Mouse (Mus musculus) heart, embryonic 12.5 days (tissue): ENCODE measurements at regions not wholly inside any gene's neighbourhood (a gene's known extent, or its start where the extent isn't known, plus 50 kb on each side); places are given as distances from the start of the nearest gene placed in this dataset.

Experiments used
- ATAC-seq: fragments of 200-750 bp; cut with Nextera tagmentation; 2 replicates; pipeline ENCODE4 v1.8.0; 2017; ENCODE audit warnings: moderate TSS enrichment, moderate library complexity; ENCODE audit not compliant: insufficient number of reproducible peaks, low FRiP score
- H3K27ac ChIP-seq: fragments of 300-500 bp; sonication (generic); 2 replicates; pipeline ENCODE4 v1.5.1; 2016; ENCODE audit warnings: mild to moderate bottlenecking, moderate library complexity; ENCODE audit not compliant: poor library complexity, severe bottlenecking
- H3K27me3 ChIP-seq: fragments of 300-500 bp; sonication (generic); replicated peaks from 2 replicates; pipeline ENCODE4 v1.6.1; 2016; ENCODE audit warnings: mild to moderate bottlenecking, moderate library complexity
- H3K36me3 ChIP-seq: fragments of 300-500 bp; sonication (generic); 2 replicates; pipeline ENCODE4 v1.6.1; 2016; ENCODE audit warnings: mild to moderate bottlenecking, moderate library complexity
- H3K4me1 ChIP-seq: fragments of 300-500 bp; sonication (generic); replicated peaks from 2 replicates; pipeline ENCODE4 v1.6.1; 2016; ENCODE audit warnings: mild to moderate bottlenecking
- H3K4me2 ChIP-seq: fragments of 300-500 bp; sonication (generic); 2 replicates; pipeline ENCODE4 v1.6.1; 2016; ENCODE audit warnings: mild to moderate bottlenecking, moderate library complexity
- H3K4me3 ChIP-seq: fragments of 300-500 bp; sonication (generic); 2 replicates; pipeline ENCODE4 v1.5.1; 2016; ENCODE audit warnings: mild to moderate bottlenecking
- H3K9ac ChIP-seq: fragments of 300-500 bp; sonication (generic); 2 replicates; pipeline ENCODE4 v1.6.1; 2016; ENCODE audit warnings: mild to moderate bottlenecking, moderate library complexity
- H3K9me3 ChIP-seq: fragments of 300-500 bp; sonication (generic); replicated peaks from 2 replicates; pipeline ENCODE4 v1.6.1; 2016; ENCODE audit warnings: mild to moderate bottlenecking, moderate library complexity
- WGBS: fragments of 180-500 bp; shearing (Covaris S2); methylation state at CpG from one replicate; pipeline ENCODE4 v1.1.7; 2016; 5-methylcytosine and 5-hydroxymethylcytosine counted together

- WGBS, result 85% methylated on average over 3 of the region's 3 CpGs
- no peak for ATAC-seq
- H3K4me2 ChIP-seq, result no peak overlapping the region
Measured at GRCm38 (mm10) chr10:107976392-107976965, 64.5 kb upstream of the Otogl start.

GRCm38 (mm10) chr10:107971748-107972147 lies 59.8 kb upstream of the Otogl start:
- Histone ChIP-seq H3K9me3 (no peaks in the 10 kb centered on the region), H3K27ac (no peak overlapping the region), H3K27me3 (no peaks in the 10 kb centered on the region), H3K4me2 (no peak overlapping the region), H3K4me3 (no peak overlapping the region), H3K9ac (no peak overlapping the region), H3K4me1 (0 out of 2 replicates have a peak, but pooled peaks cover 6% of the 10 kb centered on the region), H3K36me3 (no peaks in the 10 kb centered on the region)
- no peak for ATAC-seq

More at GRCm38 (mm10) chr10:107976392-107976965, 64.5 kb upstream of the Otogl start:
- H3K4me3 ChIP-seq, result no peak overlapping the region
- 0 out of 2 replicates have a peak, but pooled peaks cover 6% of the 10 kb centered on the region for H3K4me1 ChIP-seq
- H3K27me3 ChIP-seq, result no peaks in the 10 kb centered on the region
- H3K9ac ChIP-seq, result no peak overlapping the region
- no peaks in the 10 kb centered on the region for H3K9me3 ChIP-seq
- no peak overlapping the region for H3K27ac ChIP-seq
- H3K36me3 ChIP-seq, result no peaks in the 10 kb centered on the region

DNA sequence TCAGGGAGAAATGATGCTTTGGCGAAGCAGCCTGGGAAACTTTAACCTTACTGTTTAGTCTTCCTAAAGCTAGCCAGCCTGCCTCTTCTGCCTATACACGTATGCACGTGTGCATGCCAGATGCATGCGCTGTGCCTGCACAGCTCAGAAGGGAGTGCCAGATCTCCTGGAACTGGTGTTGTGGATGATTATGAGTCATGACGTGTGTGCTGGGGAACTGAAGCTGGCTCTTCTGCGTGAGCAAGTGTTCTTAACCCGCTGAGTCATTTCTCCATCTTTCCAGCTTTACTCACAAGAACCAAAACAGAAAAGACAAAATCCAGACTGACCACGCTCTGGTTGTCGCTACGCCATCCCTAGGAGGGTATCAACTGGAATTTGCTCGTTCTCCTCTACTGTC lies 55.1 kb upstream of the Otogl start:
- Histone ChIP-seq H3K4me3 (no peak overlapping the region), H3K9me3 (no peaks in the 10 kb centered on the region), H3K4me1 (no peaks in the 10 kb centered on the region), H3K27me3 (no peaks in the 10 kb centered on the region), H3K36me3 (no peaks in the 10 kb centered on the region), H3K4me2 (no peak overlapping the region), H3K9ac (no peak overlapping the region), H3K27ac (no peak overlapping the region)
- no peak for ATAC-seq
- WGBS, result 87% methylated on average over 11 of the region's 11 CpGs

GRCm38 (mm10) chr10:107964022-107964421 lies 52.1 kb upstream of the Otogl start:
- WGBS, result 82% methylated on average over 1 of the region's 1 CpGs
- Histone ChIP-seq H3K4me2 (no peak overlapping the region), H3K9me3 (0 out of 2 replicates have a peak, but pooled peaks cover 3% of the 10 kb centered on the region), H3K27ac (no peak overlapping the region), H3K27me3 (no peaks in the 10 kb centered on the region), H3K36me3 (no peaks in the 10 kb centered on the region), H3K4me1 (no peaks in the 10 kb centered on the region), H3K4me3 (no peak overlapping the region), H3K9ac (no peak overlapping the region)
- ATAC-seq, result no peak

DNA sequence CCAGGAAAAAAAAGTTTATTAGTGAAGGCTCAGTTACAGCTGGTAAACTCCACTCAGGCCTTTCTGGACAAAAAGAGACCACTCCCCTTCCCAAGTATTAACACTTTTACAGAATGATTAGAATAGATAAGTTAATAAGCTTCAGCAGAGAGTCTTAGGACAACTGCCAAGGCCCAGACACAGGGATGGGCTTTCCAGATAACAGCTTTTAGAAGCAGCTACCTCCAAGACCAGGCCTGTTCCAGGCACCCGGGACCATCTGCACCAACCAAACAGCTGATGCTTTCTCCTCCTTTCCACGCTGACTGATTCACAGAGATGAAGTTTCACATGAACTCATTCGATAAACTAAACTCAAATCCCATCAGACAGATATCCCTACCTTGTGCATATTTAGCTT lies 50.2 kb upstream of the Otogl start:
- 79% methylated on average over 3 of the region's 3 CpGs for WGBS
- Histone ChIP-seq H3K4me3 (no peak overlapping the region), H3K36me3 (no peaks in the 10 kb centered on the region), H3K4me1 (0 out of 2 replicates have a peak, but pooled peaks cover 3% of the 10 kb centered on the region), H3K9ac (no peak overlapping the region), H3K9me3 (0 out of 2 replicates have a peak, but pooled peaks cover 3% of the 10 kb centered on the region), H3K27me3 (no peaks in the 10 kb centered on the region), H3K27ac (no peak overlapping the region), H3K4me2 (no peak overlapping the region)
- ATAC-seq, result no peak
